Mouse (Mus musculus): ENCODE results near the gene Gpr156. TPM values are rescaled to one million over a fixed set of nuclear protein-coding genes. Genes with fewer than 3 reads are reported as not detected.
"Not testable (repeated sequence)": the region's sequence is repeated elsewhere in the genome, so short reads cannot be mapped to it uniquely, and the experiment has no call there.

Gene Gpr156
- total RNA-seq, 2 experiments from 2014 or later, result 0.65 to 0.76 TPM

- DNase-seq, result no peak
These were observed 40.5 kb downstream of the Gpr156 start for GRCm38 (mm10) chr16:37956751-37957150.

- DNase-seq, result not testable (repeated sequence)
These were observed 46.4 kb downstream of the Gpr156 start for GRCm38 (mm10) chr16:37962696-37963095.

GRCm38 (mm10) chr16:37963331-37964281 lies 47.3 kb downstream of the Gpr156 start:
- no peak for DNase-seq

GRCm38 (mm10) chr16:37964380-37965070 lies 48.2 kb downstream of the Gpr156 start:
- DNase-seq, result no peak

GRCm38 (mm10) chr16:37966871-37967270 lies 50.6 kb downstream of the Gpr156 start:
- no peak for DNase-seq

- DNase-seq, result no peak
These were observed 51.1 kb downstream of the Gpr156 start for GRCm38 (mm10) chr16:37967415-37967814.

- DNase-seq, result no peak
These were observed 55.2 kb downstream of the Gpr156 start for GRCm38 (mm10) chr16:37971522-37971921.

- no peak for DNase-seq
These were observed 56.1 kb downstream of the Gpr156 start for GRCm38 (mm10) chr16:37972357-37972756.

- DNase-seq, result not testable (repeated sequence)
These were observed 56.9 kb downstream of the Gpr156 start for GRCm38 (mm10) chr16:37973239-37973638.

- DNase-seq, result no peak
These were observed 57.7 kb downstream of the Gpr156 start for GRCm38 (mm10) chr16:37973855-37974519.

GRCm38 (mm10) chr16:37974520-37975340 lies 58.4 kb downstream of the Gpr156 start:
- peak; percentile 43 to 53 for DNase-seq

GRCm38 (mm10) chr16:37981907-37982306 lies 65.6 kb downstream of the Gpr156 start:
- no peak for DNase-seq

- peak; percentile 27 to 44 for DNase-seq
These were observed 72.0 kb downstream of the Gpr156 start for GRCm38 (mm10) chr16:37988211-37988865.

GRCm38 (mm10) chr16:37989796-37990195 lies 73.5 kb downstream of the Gpr156 start:
- DNase-seq, result no peak

- no peak for DNase-seq
These were observed 74.5 kb downstream of the Gpr156 start for GRCm38 (mm10) chr16:37990553-37991344.

GRCm38 (mm10) chr16:37992806-37993205 lies 76.5 kb downstream of the Gpr156 start:
- no peak for DNase-seq

GRCm38 (mm10) chr16:37994647-37995046 lies 78.4 kb downstream of the Gpr156 start:
- peak; percentile 54 to 55 for DNase-seq

- DNase-seq, result no peak
These were observed 81.5 kb downstream of the Gpr156 start for GRCm38 (mm10) chr16:37997771-37998170.

- no peak for DNase-seq
These were observed 83.5 kb downstream of the Gpr156 start for GRCm38 (mm10) chr16:37999762-38000161.

GRCm38 (mm10) chr16:38000178-38000577 lies 83.9 kb downstream of the Gpr156 start:
- no peak for DNase-seq

GRCm38 (mm10) chr16:38001766-38002165 lies 85.5 kb downstream of the Gpr156 start:
- no peak for DNase-seq
